Comparison of ENCODE assay signal across 10 mouse cellular contexts in the genomic region with DNA sequence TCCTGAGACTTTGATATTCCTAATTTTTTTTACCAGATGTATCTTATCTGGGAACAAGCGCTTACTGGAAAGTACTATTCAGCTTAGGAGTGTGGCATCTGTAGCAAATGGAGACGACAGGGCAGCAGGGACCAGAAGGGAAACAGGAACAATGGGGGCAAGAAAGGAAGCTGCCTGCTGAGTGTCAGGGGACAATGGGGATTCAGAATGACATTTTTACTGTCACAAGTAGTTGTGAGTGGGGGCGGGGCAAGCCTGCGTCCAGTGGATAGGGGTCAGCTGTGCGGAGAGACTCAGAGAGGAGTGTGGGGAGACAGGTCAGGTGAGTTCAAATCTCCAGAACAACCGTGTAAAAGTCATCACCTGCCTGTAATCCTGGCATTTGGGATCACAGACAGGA. TPM values are rescaled to one million over a fixed set of nuclear protein-coding genes. Genes with fewer than 3 reads are reported as not detected.
DNase-seq lines count a peak whose midpoint lies in the region; ATAC-seq lines count a peak whose summit lies in the region.
"Had no signal": no experiment of that assay in that cellular context is flagged by ENCODE, and none has a peak within 500 bp of the region (broad histone marks: within the 10 kb centered on the region; RNA-seq: fewer than 3 reads in every experiment).

No protein-coding gene starts in this region.

- ATAC-seq in common myeloid progenitor, adult 5-6 weeks (replicated peaks; ENCODE audit: low read depth, poor library complexity, severe bottlenecking) = 0 out of 2 replicates have a peak, but pooled peaks have one; percentile 16

- peak; percentile 90 for DNase-seq in heart, adult 11 months
- no peak for DNase-seq in heart, adult 8-10 months (ENCODE audit: low spot score)
- DNase-seq in left cerebral cortex, postnatal 4 days = peak; percentile 8
- no peak for DNase-seq in left cerebral cortex, adult 8-10 months (ENCODE audit: low spot score in 2 of 2)
- peak; percentile 58 for DNase-seq in limb, embryonic 10.5 days (ENCODE audit: low spot score)
- DNase-seq in frontal cortex, postnatal 25 days (ENCODE audit: low spot score in 2 of 2) = no peak
- DNase-seq in adrenal gland, postnatal 25 days = no peak

- H3K27me3 ChIP-seq in limb, embryonic 10.5 days (ENCODE audit: low read depth, poor library complexity, severe bottlenecking) = no peaks in the 10 kb centered on the region
- H3K27me3 ChIP-seq: limb, embryonic 13.5 days had no signal

- H3K4me3 ChIP-seq in limb, embryonic 10.5 days = no peak overlapping the region
- H3K4me3 ChIP-seq: limb, embryonic 13.5 days; myocyte had no signal

- peak overlapping the region; percentile 53; the same call in 1 of the 2 replicates for H3K27ac ChIP-seq in limb, embryonic 10.5 days
- H3K27ac ChIP-seq: limb, embryonic 13.5 days had no signal

- 14% methylated on average over 6 of the region's 6 CpGs for WGBS in limb, embryonic 10.5 days

- intact Hi-C loops in left cerebral cortex, postnatal 4 days (cut with DNase I) = no loop called here

- peaks cover 36% of the 10 kb centered on the region for H3K4me1 ChIP-seq in limb, embryonic 10.5 days

- no peaks in the 10 kb centered on the region for H3K9me3 ChIP-seq in limb, embryonic 10.5 days (replicated peaks)
- H3K9me3 ChIP-seq: limb, embryonic 13.5 days had no signal

- no peaks in the 10 kb centered on the region for H3K36me3 ChIP-seq in limb, embryonic 10.5 days
- H3K36me3 ChIP-seq: limb, embryonic 13.5 days had no signal

RNA-seq across cellular contexts. Expression of gene Tbl1xr1, which starts 52.3 kb away (rescaled TPM):
- 10 to 100 TPM; 65.0 to 75.4 (median 69.2) TPM for total RNA-seq in heart, adult 8-10 months (2022)
- total RNA-seq in left cerebral cortex, postnatal 4 days (2021) = 100 to 1,000 TPM; 104 to 122 TPM
- 100 to 1,000 TPM; 123 to 141 (median 137) TPM for total RNA-seq in left cerebral cortex, adult 8-10 months (2022)
- total RNA-seq in common myeloid progenitor, adult 5-6 weeks (2017) = 106 and 133 TPM in 2 replicates
- polyA plus RNA-seq in limb, embryonic 10.5 days (2016; fragmentation: Nextera tagmentation; extraction: Ambion mirVana) = 23.8 and 27.5 TPM in 2 replicates
- total RNA-seq in adrenal gland, postnatal 25 days (2021) = 66.3 and 122 TPM in 2 replicates

Comparison
In these comparisons a context has a peak if more than half of its experiments do, and no peak if none do; other contexts are left out.
1. DNase-seq: peak in heart, adult 11 months (single experiment), left cerebral cortex, postnatal 4 days (single experiment) and limb, embryonic 10.5 days (single experiment); none in heart, adult 8-10 months (single experiment), left cerebral cortex, adult 8-10 months (0 of 2), frontal cortex, postnatal 25 days (0 of 2) and adrenal gland, postnatal 25 days (single experiment).